Mouse (Mus musculus): ENCODE measurements at regions not wholly inside any gene's neighbourhood (a gene's known extent, or its start where the extent isn't known, plus 50 kb on each side); places are given as distances from the start of the nearest gene placed in this dataset.

DNA sequence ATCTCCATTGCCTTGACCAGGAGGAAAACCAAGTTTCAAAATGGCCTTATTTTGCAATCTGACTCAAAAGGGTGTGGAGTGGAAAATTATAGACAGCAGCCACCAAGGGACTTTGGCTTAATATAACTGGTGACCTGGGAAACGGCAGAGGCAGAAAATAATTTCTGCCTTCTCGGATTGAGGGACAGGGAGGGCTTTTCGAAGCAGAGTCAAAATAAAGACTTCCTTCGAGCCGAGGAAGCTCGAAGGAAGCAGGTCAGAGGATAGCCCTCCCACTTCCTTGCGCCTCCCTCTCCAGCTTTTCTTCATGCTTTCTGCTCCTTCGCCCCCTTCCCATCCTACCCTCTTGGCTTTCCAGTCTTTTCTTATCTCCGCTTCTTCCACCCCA lies 85.4 kb upstream of the Calm2 start:
- 9% methylated on average over 9 of the region's 9 CpGs for WGBS
- Histone ChIP-seq H3K4me1 (ENCODE audit: control insufficient read depth, insufficient read depth, low read length) (peaks cover 16% of the 10 kb centered on the region), H3K27ac (replicated peaks; ENCODE audit: low read depth, low read length) (no peak overlapping the region), H3K9ac (ENCODE audit: low read depth, low read length, severe bottlenecking) (0 out of 2 replicates have a peak overlapping the region, but pooled peaks have one; percentile 4), H3K4me3 (replicated peaks; ENCODE audit: low read length) (peak overlapping the region; percentile 3; the same call in 1 of the 2 replicates), H3K36me3 (ENCODE audit: control insufficient read depth, insufficient read depth, low read length) (no peaks in the 10 kb centered on the region), H3K4me2 (replicated peaks; ENCODE audit: low read depth, low read length, severe bottlenecking) (peak overlapping the region; percentile 57), H3K27me3 (ENCODE audit: control insufficient read depth, insufficient read depth, low read length) (no peaks in the 10 kb centered on the region), H3K9me3 (ENCODE audit: control insufficient read depth, low read length) (no peaks in the 10 kb centered on the region)
- no peak for ATAC-seq (ENCODE audit: low FRiP score, low read depth)
- DNase-seq (ENCODE audit: low spot score), result no peak
- TF ChIP-seq POLR2A (IDR thresholded peaks at IDR 0.05; ENCODE audit: borderline replicate concordance, extremely low read depth, insufficient read depth, insufficient read length), result no peak

DNA sequence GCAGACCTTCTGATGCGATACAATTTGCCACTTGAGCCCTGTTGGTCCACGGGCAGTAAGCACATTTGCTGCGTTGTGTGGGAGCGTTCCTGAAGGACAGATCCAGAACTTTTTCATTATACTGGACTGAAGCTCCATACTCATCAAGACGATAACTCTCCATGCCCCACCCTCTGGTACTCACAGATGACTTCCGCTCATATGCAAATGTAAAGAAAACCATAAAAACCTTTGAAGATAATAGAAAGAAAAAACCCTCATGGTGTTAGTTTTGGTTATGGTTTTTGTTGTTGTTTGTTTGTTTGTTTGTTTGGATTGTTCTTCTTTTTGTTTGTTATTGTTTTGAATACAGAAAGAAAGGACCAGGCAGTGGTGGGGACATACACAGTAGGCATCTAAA lies 86.0 kb upstream of the Calm2 start:
- no peak for ATAC-seq (ENCODE audit: low FRiP score, low read depth)
- Histone ChIP-seq H3K36me3 (ENCODE audit: control insufficient read depth, insufficient read depth, low read length) (no peaks in the 10 kb centered on the region), H3K9me3 (ENCODE audit: control insufficient read depth, low read length) (no peaks in the 10 kb centered on the region), H3K4me3 (replicated peaks; ENCODE audit: low read length) (peak overlapping the region; percentile 3; the same call in 1 of the 2 replicates), H3K27me3 (ENCODE audit: control insufficient read depth, insufficient read depth, low read length) (no peaks in the 10 kb centered on the region), H3K4me2 (replicated peaks; ENCODE audit: low read depth, low read length, severe bottlenecking) (peak overlapping the region; percentile 57), H3K4me1 (ENCODE audit: control insufficient read depth, insufficient read depth, low read length) (peaks cover 16% of the 10 kb centered on the region), H3K9ac (ENCODE audit: low read depth, low read length, severe bottlenecking) (no peak overlapping the region), H3K27ac (replicated peaks; ENCODE audit: low read depth, low read length) (no peak overlapping the region)
- no peak for TF ChIP-seq POLR2A (IDR thresholded peaks at IDR 0.05; ENCODE audit: borderline replicate concordance, extremely low read depth, insufficient read depth, insufficient read length)
- DNase-seq (ENCODE audit: low spot score), result no peak
- 30% methylated on average over 6 of the region's 6 CpGs for WGBS

DNA sequence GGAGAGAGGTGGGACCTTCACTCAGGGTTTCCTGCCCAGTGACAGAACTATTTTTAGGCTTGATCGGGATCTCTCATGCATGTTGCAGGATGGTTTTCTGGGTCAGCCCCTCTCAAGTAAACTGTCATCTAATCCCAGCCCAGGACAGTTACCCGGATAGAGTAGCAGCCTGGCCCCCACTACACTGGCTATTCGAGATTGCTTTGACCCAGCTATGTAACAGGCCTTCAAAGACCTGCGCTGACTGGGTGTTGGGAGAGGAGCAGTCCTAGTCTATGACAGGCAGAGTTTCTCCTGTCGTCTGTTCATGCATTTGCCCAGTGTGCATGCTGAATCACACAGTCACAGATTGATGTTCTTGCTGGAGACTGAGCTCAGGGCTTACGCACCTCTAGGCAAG lies 86.2 kb upstream of the Epcam start:
- DNase-seq (ENCODE audit: low spot score) (no peak), ATAC-seq (ENCODE audit: low FRiP score, low read depth) (no peak)
- Histone ChIP-seq H3K4me1 (ENCODE audit: control insufficient read depth, insufficient read depth, low read length) (no peaks in the 10 kb centered on the region), H3K9ac (ENCODE audit: low read depth, low read length, severe bottlenecking) (no peak overlapping the region), H3K27me3 (ENCODE audit: control insufficient read depth, insufficient read depth, low read length) (no peaks in the 10 kb centered on the region), H3K9me3 (ENCODE audit: control insufficient read depth, low read length) (no peaks in the 10 kb centered on the region), H3K36me3 (ENCODE audit: control insufficient read depth, insufficient read depth, low read length) (no peaks in the 10 kb centered on the region), H3K4me2 (replicated peaks; ENCODE audit: low read depth, low read length, severe bottlenecking) (no peak overlapping the region), H3K27ac (replicated peaks; ENCODE audit: low read depth, low read length) (no peak overlapping the region), H3K4me3 (replicated peaks; ENCODE audit: low read length) (no peak overlapping the region)
- no peak for TF ChIP-seq POLR2A (IDR thresholded peaks at IDR 0.05; ENCODE audit: borderline replicate concordance, extremely low read depth, insufficient read depth, insufficient read length)
- WGBS, result 61% methylated on average over 6 of the region's 6 CpGs

DNA sequence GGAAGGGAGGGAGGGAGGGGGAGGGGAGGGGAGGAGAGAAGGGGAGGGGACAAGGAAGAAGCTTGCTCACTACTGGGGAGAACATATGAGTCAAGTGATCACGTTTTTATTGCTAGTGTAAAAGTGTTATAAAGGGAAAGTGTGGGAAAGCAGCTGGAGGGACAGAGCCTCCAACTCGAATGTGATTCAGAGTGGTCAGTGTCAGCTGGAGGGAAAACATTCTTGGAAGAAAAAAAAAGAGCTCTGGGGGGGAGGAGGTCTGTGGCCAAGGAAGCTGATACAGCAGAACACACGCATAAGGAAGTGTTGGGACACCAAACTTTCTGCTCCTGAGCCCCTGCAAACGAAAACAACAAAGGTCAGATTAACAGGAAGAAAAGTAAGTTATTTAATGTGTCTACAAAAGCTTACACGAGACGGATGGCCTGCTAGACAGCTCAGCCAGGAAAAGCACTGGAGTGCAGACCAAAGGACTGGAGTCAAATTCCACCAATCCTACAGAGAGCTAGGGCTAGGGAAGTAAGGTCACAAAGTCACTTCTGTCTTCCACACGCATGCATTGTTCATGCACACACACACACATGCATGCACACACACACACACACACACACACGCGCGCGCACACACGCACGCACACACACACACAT lies 85.1 kb upstream of the Epcam start:
- H3K9me3 ChIP-seq (ENCODE audit: control insufficient read depth, low read length), result no peaks in the 10 kb centered on the region
- H3K4me2 ChIP-seq (replicated peaks; ENCODE audit: low read depth, low read length, severe bottlenecking), result no peak overlapping the region
- H3K27me3 ChIP-seq (ENCODE audit: control insufficient read depth, insufficient read depth, low read length), result no peaks in the 10 kb centered on the region
- H3K9ac ChIP-seq (ENCODE audit: low read depth, low read length, severe bottlenecking), result no peak overlapping the region
- ATAC-seq (ENCODE audit: low FRiP score, low read depth) (no peak), DNase-seq (ENCODE audit: low spot score) (no peak)
- WGBS, result 47% methylated on average over 13 of the region's 13 CpGs
- no peak for TF ChIP-seq POLR2A (IDR thresholded peaks at IDR 0.05; ENCODE audit: borderline replicate concordance, extremely low read depth, insufficient read depth, insufficient read length)
- no peaks in the 10 kb centered on the region for H3K36me3 ChIP-seq (ENCODE audit: control insufficient read depth, insufficient read depth, low read length)
- no peak overlapping the region for H3K4me3 ChIP-seq (replicated peaks; ENCODE audit: low read length)
- no peaks in the 10 kb centered on the region for H3K4me1 ChIP-seq (ENCODE audit: control insufficient read depth, insufficient read depth, low read length)
- no peak overlapping the region for H3K27ac ChIP-seq (replicated peaks; ENCODE audit: low read depth, low read length)

DNA sequence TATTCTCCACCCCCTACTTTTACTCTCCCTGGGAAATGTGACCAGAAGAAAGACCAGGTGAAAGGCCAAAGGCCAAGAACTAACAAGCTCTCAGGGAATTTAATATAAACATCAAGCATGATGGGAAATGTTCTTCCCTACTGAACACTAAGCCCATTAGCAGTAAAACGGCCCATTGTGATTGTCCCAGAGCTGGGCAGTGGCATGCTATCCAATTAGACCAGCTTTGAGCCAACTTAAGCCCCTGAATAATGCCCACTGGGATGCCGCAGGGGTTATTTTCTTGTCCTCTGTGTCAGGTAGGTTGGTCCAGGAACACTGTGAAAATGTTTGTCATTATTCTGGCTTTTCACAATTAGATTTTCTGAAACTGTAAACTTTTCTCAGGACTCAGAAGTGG lies 81.2 kb upstream of the Epcam start:
- no peak for ATAC-seq (ENCODE audit: low FRiP score, low read depth)
- H3K4me2 ChIP-seq (replicated peaks; ENCODE audit: low read depth, low read length, severe bottlenecking), result no peak overlapping the region

More for the DNA sequence above, 81.2 kb upstream of the Epcam start:
- H3K9me3 ChIP-seq (ENCODE audit: control insufficient read depth, low read length), result no peaks in the 10 kb centered on the region
- H3K9ac ChIP-seq (ENCODE audit: low read depth, low read length, severe bottlenecking), result no peak overlapping the region
- no peak for TF ChIP-seq POLR2A (IDR thresholded peaks at IDR 0.05; ENCODE audit: borderline replicate concordance, extremely low read depth, insufficient read depth, insufficient read length)
- H3K4me3 ChIP-seq (replicated peaks; ENCODE audit: low read length), result no peak overlapping the region
- DNase-seq (ENCODE audit: low spot score), result no peak
- H3K27me3 ChIP-seq (ENCODE audit: control insufficient read depth, insufficient read depth, low read length), result no peaks in the 10 kb centered on the region
- no peak overlapping the region for H3K27ac ChIP-seq (replicated peaks; ENCODE audit: low read depth, low read length)
- 40% methylated on average over 2 of the region's 2 CpGs for WGBS
- no peaks in the 10 kb centered on the region for H3K36me3 ChIP-seq (ENCODE audit: control insufficient read depth, insufficient read depth, low read length)
- no peaks in the 10 kb centered on the region for H3K4me1 ChIP-seq (ENCODE audit: control insufficient read depth, insufficient read depth, low read length)
